Mouse (Mus musculus) midbrain, embryonic 14.5 days (tissue): ENCODE results near the gene Dnm3. TPM values are rescaled to one million over a fixed set of nuclear protein-coding genes. Genes with fewer than 3 reads are reported as not detected.

Source experiments
- ATAC-seq: fragments of 200-750 bp; cut with Nextera tagmentation; 2 replicates; pipeline ENCODE4 v1.8.0; 2017; ENCODE audit warnings: moderate number of reproducible peaks, moderate library complexity; ENCODE audit not compliant: low FRiP score, low TSS enrichment
- DNase-seq: peaks from one replicate; pipeline ENCODE4 v3.0.0-alpha.2; 2015
- H3K27ac ChIP-seq: fragments of 300-500 bp; sonication (generic); replicated peaks from 2 replicates; pipeline ENCODE4 v1.5.1; 2014; ENCODE audit warnings: mild to moderate bottlenecking, low read depth, low read length, moderate library complexity
- H3K27me3 ChIP-seq: fragments of 300-500 bp; sonication (generic); 2 replicates; pipeline ENCODE4 v1.6.1; 2014; ENCODE audit warnings: low read length, control low read depth, mixed read lengths; ENCODE audit not compliant: control insufficient read depth, insufficient read depth
- H3K36me3 ChIP-seq: fragments of 300-500 bp; sonication (generic); 2 replicates; pipeline ENCODE4 v1.6.1; 2014; ENCODE audit warnings: low read length, control low read depth; ENCODE audit not compliant: control insufficient read depth, insufficient read depth
- H3K4me1 ChIP-seq: fragments of 300-500 bp; sonication (generic); 2 replicates; pipeline ENCODE4 v1.6.1; 2014; ENCODE audit warnings: mild to moderate bottlenecking, antibody characterized with exemption, low read length, control low read depth; ENCODE audit not compliant: control insufficient read depth, insufficient read depth
- H3K4me2 ChIP-seq: fragments of 300-500 bp; sonication (generic); 2 replicates; pipeline ENCODE4 v1.6.1; 2014; ENCODE audit warnings: mild to moderate bottlenecking, low read length, moderate library complexity
- H3K4me3 ChIP-seq: fragments of 300-500 bp; sonication (generic); replicated peaks from 2 replicates; pipeline ENCODE4 v1.5.1; 2014; ENCODE audit warnings: low read depth, low read length
- H3K9ac ChIP-seq: fragments of 300-500 bp; sonication (generic); replicated peaks from 2 replicates; pipeline ENCODE4 v1.6.1; 2014; ENCODE audit warnings: mild to moderate bottlenecking, low read length, moderate library complexity
- H3K9me3 ChIP-seq: fragments of 300-500 bp; sonication (generic); 2 replicates; pipeline ENCODE4 v1.6.1; 2016; ENCODE audit warnings: low read length, control low read depth, mixed read lengths; ENCODE audit not compliant: control insufficient read depth
- WGBS: fragments of 180-500 bp; shearing (Covaris S2); extraction: QIAGEN DNeasy Blood & Tissue Kit; methylation state at CpG from one replicate; pipeline ENCODE4 v1.1.7; 2014; 5-methylcytosine and 5-hydroxymethylcytosine counted together
- polyA plus RNA-seq: library from polyadenylated mRNA; unstranded; fragments of >200 nt; fragmentation: Nextera tagmentation; extraction: Ambion mirVana; gene quantifications from 2 replicates; pipeline ENCODE4 v1.2.1, GENCODE M21; 2014

Dnm3 gene
- polyA plus RNA-seq, 1 experiment from 2014 or later: 62.0 TPM

DNA sequence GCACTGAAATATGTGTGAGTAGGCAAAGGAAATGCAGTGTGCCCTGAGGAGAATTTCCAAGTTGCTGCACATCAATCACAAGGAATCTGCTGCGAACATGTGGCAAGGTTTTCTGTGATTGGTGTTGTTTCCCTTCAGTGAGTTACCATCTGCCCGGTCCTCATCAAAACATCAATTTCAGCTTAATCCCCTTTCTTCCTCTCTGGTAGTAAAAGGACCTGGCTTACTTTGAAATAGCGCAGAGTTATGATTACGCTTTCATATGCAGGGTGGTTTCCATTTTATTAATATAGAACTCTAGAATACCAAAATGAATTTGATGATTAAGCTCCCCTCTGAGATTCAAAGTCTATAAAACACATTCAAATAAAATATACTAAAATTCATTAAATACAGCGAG lies 324.7 kb downstream of the Dnm3 start:
- no peaks in the 10 kb centered on the region for H3K9me3 ChIP-seq
- DNase-seq (no peak), ATAC-seq (no peak)
- H3K27ac ChIP-seq: no peak overlapping the region
- no peak overlapping the region for H3K4me2 ChIP-seq
- no peak overlapping the region for H3K4me3 ChIP-seq
- H3K9ac ChIP-seq: no peak overlapping the region
- no peaks in the 10 kb centered on the region for H3K36me3 ChIP-seq
- no peaks in the 10 kb centered on the region for H3K4me1 ChIP-seq
- 82% methylated on average over 5 of the region's 5 CpGs for WGBS
- H3K27me3 ChIP-seq: no peaks in the 10 kb centered on the region

- no peak overlapping the region for H3K4me2 ChIP-seq
- H3K27ac ChIP-seq: no peak overlapping the region
- no peak overlapping the region for H3K4me3 ChIP-seq
- WGBS: 93% methylated on average over 3 of the region's 3 CpGs
- H3K9me3 ChIP-seq: no peaks in the 10 kb centered on the region
- ATAC-seq (no peak), DNase-seq (no peak)
- no peak overlapping the region for H3K9ac ChIP-seq
- no peaks in the 10 kb centered on the region for H3K4me1 ChIP-seq
- H3K27me3 ChIP-seq: no peaks in the 10 kb centered on the region
- H3K36me3 ChIP-seq: no peaks in the 10 kb centered on the region
Observed at GRCm38 (mm10) chr1:162149730-162150129, 328.1 kb downstream of the Dnm3 start.

DNA sequence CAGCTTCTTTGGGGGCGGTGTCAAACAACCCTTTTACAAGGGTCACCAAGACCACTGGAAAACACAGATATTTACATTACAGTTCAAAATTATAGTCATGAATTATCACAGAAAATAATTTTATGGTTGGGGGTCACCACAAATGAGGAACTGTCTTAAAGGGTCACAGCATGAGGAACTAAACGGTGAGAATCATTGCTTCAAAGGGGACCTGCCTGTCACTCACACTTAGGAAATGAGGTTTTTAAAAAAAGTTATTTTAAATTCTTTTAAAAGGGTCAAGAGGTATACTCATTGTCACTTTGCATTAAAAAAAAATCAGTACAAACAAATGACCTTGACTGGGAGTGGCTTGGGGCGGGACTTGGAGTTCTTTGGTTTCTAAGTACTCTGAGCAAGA lies 330.3 kb downstream of the Dnm3 start:
- 92% methylated on average over 3 of the region's 3 CpGs for WGBS
- Histone ChIP-seq H3K36me3 (no peaks in the 10 kb centered on the region), H3K9ac (no peak overlapping the region), H3K4me3 (no peak overlapping the region), H3K9me3 (no peaks in the 10 kb centered on the region), H3K27me3 (no peaks in the 10 kb centered on the region), H3K27ac (no peak overlapping the region), H3K4me2 (no peak overlapping the region), H3K4me1 (0 out of 2 replicates have a peak, but pooled peaks cover 5% of the 10 kb centered on the region)
- no peak for ATAC-seq
- no peak for DNase-seq

- WGBS: 83% methylated on average over 6 of the region's 6 CpGs
Observed at GRCm38 (mm10) chr1:162145748-162146147, 332.1 kb downstream of the Dnm3 start.

DNA sequence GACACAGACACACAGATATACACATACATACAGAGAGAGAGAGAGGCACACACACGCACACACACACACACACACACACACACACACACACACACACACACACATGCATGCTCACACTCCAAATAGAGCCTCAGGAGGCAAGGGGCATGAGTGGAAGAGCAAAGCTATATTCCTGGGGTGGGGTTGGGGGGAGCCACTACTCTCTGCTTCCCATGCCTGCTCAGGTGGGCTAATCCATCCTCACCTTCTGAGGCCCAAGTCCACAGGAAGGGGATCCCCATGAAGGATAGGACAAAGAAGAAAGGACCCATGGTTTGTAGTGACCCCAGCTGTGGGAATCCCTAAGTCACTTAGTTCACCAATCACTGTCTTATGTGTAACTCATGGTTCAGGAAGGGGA lies 332.8 kb downstream of the Dnm3 start:
- DNase-seq (no peak), ATAC-seq (no peak)
- Histone ChIP-seq H3K4me2 (no peak overlapping the region), H3K9me3 (no peaks in the 10 kb centered on the region), H3K9ac (no peak overlapping the region), H3K4me3 (no peak overlapping the region), H3K27me3 (no peaks in the 10 kb centered on the region), H3K36me3 (no peaks in the 10 kb centered on the region), H3K4me1 (0 out of 2 replicates have a peak, but pooled peaks cover 5% of the 10 kb centered on the region), H3K27ac (no peak overlapping the region)
- 100% methylated on average over 1 of the region's 1 CpGs for WGBS

More at GRCm38 (mm10) chr1:162145748-162146147, 332.1 kb downstream of the Dnm3 start:
- Histone ChIP-seq H3K4me1 (0 out of 2 replicates have a peak, but pooled peaks cover 5% of the 10 kb centered on the region), H3K4me3 (no peak overlapping the region), H3K36me3 (no peaks in the 10 kb centered on the region), H3K27ac (no peak overlapping the region), H3K27me3 (no peaks in the 10 kb centered on the region), H3K9ac (no peak overlapping the region), H3K4me2 (no peak overlapping the region), H3K9me3 (no peaks in the 10 kb centered on the region)
- no peak for ATAC-seq
- DNase-seq: no peak

- DNase-seq (no peak), ATAC-seq (no peak)
- Histone ChIP-seq H3K9me3 (no peaks in the 10 kb centered on the region), H3K4me3 (no peak overlapping the region), H3K36me3 (no peaks in the 10 kb centered on the region), H3K4me2 (no peak overlapping the region), H3K27ac (no peak overlapping the region), H3K4me1 (0 out of 2 replicates have a peak, but pooled peaks cover 5% of the 10 kb centered on the region), H3K27me3 (no peaks in the 10 kb centered on the region), H3K9ac (no peak overlapping the region)
- 58% methylated on average over 6 of the region's 6 CpGs for WGBS
Observed at GRCm38 (mm10) chr1:162143974-162144912, 333.6 kb downstream of the Dnm3 start.

GRCm38 (mm10) chr1:162142285-162142684 lies 335.5 kb downstream of the Dnm3 start:
- ATAC-seq: no peak
- Histone ChIP-seq H3K27ac (no peak overlapping the region), H3K4me1 (0 out of 2 replicates have a peak, but pooled peaks cover 5% of the 10 kb centered on the region), H3K36me3 (no peaks in the 10 kb centered on the region), H3K27me3 (no peaks in the 10 kb centered on the region), H3K9ac (no peak overlapping the region), H3K9me3 (no peaks in the 10 kb centered on the region), H3K4me2 (no peak overlapping the region), H3K4me3 (no peak overlapping the region)
- 90% methylated on average over 7 of the region's 7 CpGs for WGBS
- no peak for DNase-seq

- no peaks in the 10 kb centered on the region for H3K27me3 ChIP-seq
- no peak for ATAC-seq
- H3K9ac ChIP-seq: no peak overlapping the region
- no peaks in the 10 kb centered on the region for H3K36me3 ChIP-seq
- H3K4me1 ChIP-seq: 0 out of 2 replicates have a peak, but pooled peaks cover 8% of the 10 kb centered on the region
- DNase-seq: peak; percentile 21
- no peak overlapping the region for H3K4me2 ChIP-seq
- WGBS: 16% methylated on average over 4 of the region's 4 CpGs
- H3K4me3 ChIP-seq: no peak overlapping the region
- 0 out of 2 replicates have a peak overlapping the region, but pooled peaks have one; percentile 13 for H3K27ac ChIP-seq
- H3K9me3 ChIP-seq: no peaks in the 10 kb centered on the region
Observed at GRCm38 (mm10) chr1:162136328-162136727, 341.5 kb downstream of the Dnm3 start.
